Mouse (Mus musculus): ENCODE measurements at regions not wholly inside any gene's neighbourhood (a gene's known extent, or its start where the extent isn't known, plus 50 kb on each side); places are given as distances from the start of the nearest gene placed in this dataset.

GRCm38 (mm10) chr12:55939281-55940142 lies 103.4 kb downstream of the Brms1l start:
- Histone ChIP-seq H3K4me2 (ENCODE audit: low read depth, low read length) (no peak overlapping the region), H3K9me3 (ENCODE audit: low read length) (no peaks in the 10 kb centered on the region), H3K27me3 (ENCODE audit: insufficient read depth, low read length) (no peaks in the 10 kb centered on the region), H3K4me1 (ENCODE audit: insufficient read depth) (no peaks in the 10 kb centered on the region), H3K27ac (ENCODE audit: low read depth) (no peak overlapping the region), H3K36me3 (replicated peaks; ENCODE audit: insufficient read depth, low read length) (no peaks in the 10 kb centered on the region), H3K4me3 (ENCODE audit: low read depth, low read length) (no peak overlapping the region), H3K9ac (replicated peaks) (no peak overlapping the region)
- ATAC-seq (no peak), DNase-seq (no peak)
- TF ChIP-seq CTCF (IDR thresholded peaks at IDR 0.05; ENCODE audit: low read depth) (no peak), EP300 (IDR thresholded peaks at IDR 0.05; ENCODE audit: low read depth) (no peak)
- WGBS (ENCODE audit: insufficient replicate concordance), result 67% methylated on average over 10 of the region's 10 CpGs

GRCm38 (mm10) chr12:55934172-55934571 lies 98.0 kb downstream of the Brms1l start:
- TF ChIP-seq EP300 (IDR thresholded peaks at IDR 0.05; ENCODE audit: low read depth) (no peak), CTCF (IDR thresholded peaks at IDR 0.05; ENCODE audit: low read depth) (no peak)
- Histone ChIP-seq H3K9me3 (ENCODE audit: low read length) (no peaks in the 10 kb centered on the region), H3K27ac (ENCODE audit: low read depth) (no peak overlapping the region), H3K27me3 (ENCODE audit: insufficient read depth, low read length) (no peaks in the 10 kb centered on the region), H3K4me2 (ENCODE audit: low read depth, low read length) (no peak overlapping the region), H3K4me1 (ENCODE audit: insufficient read depth) (no peaks in the 10 kb centered on the region), H3K4me3 (ENCODE audit: low read depth, low read length) (no peak overlapping the region), H3K36me3 (replicated peaks; ENCODE audit: insufficient read depth, low read length) (no peaks in the 10 kb centered on the region), H3K9ac (replicated peaks) (no peak overlapping the region)
- ATAC-seq, result no peak
- 53% methylated on average over 1 of the region's 1 CpGs for WGBS (ENCODE audit: insufficient replicate concordance)
- DNase-seq, result no peak

GRCm38 (mm10) chr12:55933417-55933816 lies 97.3 kb downstream of the Brms1l start:
- no peaks in the 10 kb centered on the region for H3K27me3 ChIP-seq (ENCODE audit: insufficient read depth, low read length)
- 69% methylated on average over 11 of the region's 11 CpGs for WGBS (ENCODE audit: insufficient replicate concordance)
- DNase-seq, result no peak
- ATAC-seq, result no peak
- TF ChIP-seq CTCF (IDR thresholded peaks at IDR 0.05; ENCODE audit: low read depth) (no peak), EP300 (IDR thresholded peaks at IDR 0.05; ENCODE audit: low read depth) (no peak)
- H3K4me2 ChIP-seq (ENCODE audit: low read depth, low read length), result no peak overlapping the region
- H3K9ac ChIP-seq (replicated peaks), result no peak overlapping the region
- H3K4me1 ChIP-seq (ENCODE audit: insufficient read depth), result no peaks in the 10 kb centered on the region
- no peaks in the 10 kb centered on the region for H3K9me3 ChIP-seq (ENCODE audit: low read length)
- no peaks in the 10 kb centered on the region for H3K36me3 ChIP-seq (replicated peaks; ENCODE audit: insufficient read depth, low read length)
- no peak overlapping the region for H3K27ac ChIP-seq (ENCODE audit: low read depth)
- no peak overlapping the region for H3K4me3 ChIP-seq (ENCODE audit: low read depth, low read length)

GRCm38 (mm10) chr12:55930468-55930867 lies 94.3 kb downstream of the Brms1l start:
- Histone ChIP-seq H3K27ac (ENCODE audit: low read depth) (no peak overlapping the region), H3K9ac (replicated peaks) (no peak overlapping the region), H3K4me1 (ENCODE audit: insufficient read depth) (no peaks in the 10 kb centered on the region), H3K27me3 (ENCODE audit: insufficient read depth, low read length) (no peaks in the 10 kb centered on the region), H3K36me3 (replicated peaks; ENCODE audit: insufficient read depth, low read length) (no peaks in the 10 kb centered on the region), H3K9me3 (ENCODE audit: low read length) (no peaks in the 10 kb centered on the region), H3K4me3 (ENCODE audit: low read depth, low read length) (no peak overlapping the region), H3K4me2 (ENCODE audit: low read depth, low read length) (no peak overlapping the region)
- ATAC-seq (no peak), DNase-seq (no peak)
- no peak for TF ChIP-seq CTCF (IDR thresholded peaks at IDR 0.05; ENCODE audit: low read depth)
- TF ChIP-seq EP300 (IDR thresholded peaks at IDR 0.05; ENCODE audit: low read depth), result no peak
- 72% methylated on average over 4 of the region's 4 CpGs for WGBS (ENCODE audit: insufficient replicate concordance)

GRCm38 (mm10) chr12:55926974-55927321 lies 90.8 kb downstream of the Brms1l start:
- Histone ChIP-seq H3K36me3 (replicated peaks; ENCODE audit: insufficient read depth, low read length) (no peaks in the 10 kb centered on the region), H3K27me3 (ENCODE audit: insufficient read depth, low read length) (no peaks in the 10 kb centered on the region), H3K9me3 (ENCODE audit: low read length) (no peaks in the 10 kb centered on the region), H3K4me2 (ENCODE audit: low read depth, low read length) (no peak overlapping the region), H3K4me1 (ENCODE audit: insufficient read depth) (no peaks in the 10 kb centered on the region), H3K27ac (ENCODE audit: low read depth) (no peak overlapping the region), H3K9ac (replicated peaks) (no peak overlapping the region), H3K4me3 (ENCODE audit: low read depth, low read length) (no peak overlapping the region)
- DNase-seq, result no peak
- WGBS (ENCODE audit: insufficient replicate concordance), result 84% methylated on average over 1 of the region's 1 CpGs
- no peak for ATAC-seq
- TF ChIP-seq CTCF (IDR thresholded peaks at IDR 0.05; ENCODE audit: low read depth) (no peak), EP300 (IDR thresholded peaks at IDR 0.05; ENCODE audit: low read depth) (no peak)

- WGBS (ENCODE audit: insufficient replicate concordance), result 74% methylated on average over 2 of the region's 2 CpGs
- TF ChIP-seq EP300 (IDR thresholded peaks at IDR 0.05; ENCODE audit: low read depth), result no peak
- TF ChIP-seq CTCF (IDR thresholded peaks at IDR 0.05; ENCODE audit: low read depth), result no peak
- DNase-seq (no peak), ATAC-seq (no peak)
- no peaks in the 10 kb centered on the region for H3K27me3 ChIP-seq (ENCODE audit: insufficient read depth, low read length)
- no peaks in the 10 kb centered on the region for H3K9me3 ChIP-seq (ENCODE audit: low read length)
- H3K36me3 ChIP-seq (replicated peaks; ENCODE audit: insufficient read depth, low read length), result no peaks in the 10 kb centered on the region
- H3K4me2 ChIP-seq (ENCODE audit: low read depth, low read length), result no peak overlapping the region
- H3K27ac ChIP-seq (ENCODE audit: low read depth), result no peak overlapping the region
- H3K4me1 ChIP-seq (ENCODE audit: insufficient read depth), result no peaks in the 10 kb centered on the region
- no peak overlapping the region for H3K9ac ChIP-seq (replicated peaks)
- H3K4me3 ChIP-seq (ENCODE audit: low read depth, low read length), result no peak overlapping the region
Measured at GRCm38 (mm10) chr12:55926276-55926973, 90.3 kb downstream of the Brms1l start.
